Mouse (Mus musculus) forebrain, embryonic 16.5 days (tissue): ENCODE data around the gene Skap1. TPM values are rescaled to one million over a fixed set of nuclear protein-coding genes. Genes with fewer than 3 reads are reported as not detected.

Experiments used
- ATAC-seq: fragments of 200-750 bp; cut with Nextera tagmentation; 2 replicates; pipeline ENCODE4 v1.8.0; 2017; ENCODE audit warnings: mild to moderate bottlenecking, moderate library complexity
- H3K27ac ChIP-seq: fragments of 300-500 bp; sonication (generic); 2 replicates; pipeline ENCODE4 v1.5.1; 2014; ENCODE audit warnings: low read length, control low read depth
- H3K27me3 ChIP-seq: fragments of 300-500 bp; sonication (generic); replicated peaks from 2 replicates; pipeline ENCODE4 v1.6.1; 2014; ENCODE audit warnings: low read length; ENCODE audit not compliant: control insufficient read depth, insufficient read depth
- H3K36me3 ChIP-seq: fragments of 300-500 bp; sonication (generic); 2 replicates; pipeline ENCODE4 v1.6.1; 2014; ENCODE audit not compliant: control insufficient read depth, insufficient read depth
- H3K4me1 ChIP-seq: fragments of 300-500 bp; sonication (generic); replicated peaks from 2 replicates; pipeline ENCODE4 v1.6.1; 2014; ENCODE audit warnings: low read length; ENCODE audit not compliant: control insufficient read depth, insufficient read depth
- H3K4me2 ChIP-seq: fragments of 300-500 bp; sonication (generic); 2 replicates; pipeline ENCODE4 v1.6.1; 2014; ENCODE audit warnings: mild to moderate bottlenecking, low read length, control low read depth
- H3K4me3 ChIP-seq: fragments of 300-500 bp; sonication (generic); replicated peaks from 2 replicates; pipeline ENCODE4 v1.5.1; 2014; ENCODE audit warnings: mild to moderate bottlenecking, low read length, control low read depth
- H3K9ac ChIP-seq: fragments of 300-500 bp; sonication (generic); replicated peaks from 2 replicates; pipeline ENCODE4 v1.6.1; 2014; ENCODE audit warnings: low read depth, low read length, control low read depth
- H3K9me3 ChIP-seq: fragments of 300-500 bp; sonication (generic); 2 replicates; pipeline ENCODE4 v1.6.1; 2016; ENCODE audit warnings: low read length; ENCODE audit not compliant: control insufficient read depth
- WGBS: fragments of 180-500 bp; shearing (Covaris S2); extraction: QIAGEN DNeasy Blood & Tissue Kit; methylation state at CpG from one replicate; pipeline ENCODE4 v1.1.7; 2014; 5-methylcytosine and 5-hydroxymethylcytosine counted together
- polyA plus RNA-seq: library from polyadenylated mRNA; unstranded; fragments of >200 nt; fragmentation: Nextera tagmentation; extraction: Ambion mirVana; gene quantifications from 2 replicates; pipeline ENCODE4 v1.2.1, GENCODE M21; 2015

Gene Skap1
- polyA plus RNA-seq, 1 experiment from 2014 or later: 3.4 TPM

DNA sequence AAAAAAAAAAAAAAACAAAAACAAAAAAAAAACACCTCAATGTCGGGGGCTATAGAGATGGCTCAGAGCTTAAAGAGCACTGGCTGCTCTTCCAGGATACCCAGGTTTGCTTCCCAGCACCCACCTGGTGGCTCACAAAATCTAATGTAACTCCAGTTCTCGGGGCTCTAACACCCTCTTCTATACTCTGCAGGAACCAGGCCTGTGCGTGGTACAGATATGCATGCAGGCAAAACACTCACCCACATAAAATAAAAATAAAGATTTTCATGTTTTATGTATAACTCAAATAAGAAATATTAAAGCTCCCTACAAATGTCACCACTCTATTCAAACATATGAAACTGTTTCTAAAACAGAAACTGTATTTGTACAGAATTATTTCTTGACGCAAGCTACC lies 214.6 kb downstream of the Skap1 start:
- no peak for ATAC-seq
- WGBS: 89% methylated on average over 4 of the region's 4 CpGs

GRCm38 (mm10) chr11:96685381-96685780 lies 221.0 kb downstream of the Skap1 start:
- H3K27ac ChIP-seq: no peak overlapping the region
- 91% methylated on average over 2 of the region's 2 CpGs for WGBS
- H3K9ac ChIP-seq: no peak overlapping the region
- H3K4me1 ChIP-seq: no peaks in the 10 kb centered on the region
- ATAC-seq: no peak
- no peak overlapping the region for H3K4me2 ChIP-seq
- no peak overlapping the region for H3K4me3 ChIP-seq
- no peaks in the 10 kb centered on the region for H3K36me3 ChIP-seq
- H3K27me3 ChIP-seq: no peaks in the 10 kb centered on the region
- H3K9me3 ChIP-seq: no peaks in the 10 kb centered on the region

More for the DNA sequence above, 214.6 kb downstream of the Skap1 start:
- Histone ChIP-seq H3K4me2 (no peak overlapping the region), H3K9me3 (no peaks in the 10 kb centered on the region), H3K36me3 (no peaks in the 10 kb centered on the region), H3K9ac (no peak overlapping the region), H3K27ac (no peak overlapping the region), H3K4me3 (no peak overlapping the region), H3K27me3 (no peaks in the 10 kb centered on the region), H3K4me1 (no peaks in the 10 kb centered on the region)

- H3K4me1 ChIP-seq: no peaks in the 10 kb centered on the region
These were observed 222.4 kb downstream of the Skap1 start for GRCm38 (mm10) chr11:96686713-96687280.

GRCm38 (mm10) chr11:96692250-96692649 lies 227.9 kb downstream of the Skap1 start:
- H3K4me3 ChIP-seq: no peak overlapping the region

More at GRCm38 (mm10) chr11:96686713-96687280, 222.4 kb downstream of the Skap1 start:
- Histone ChIP-seq H3K27me3 (no peaks in the 10 kb centered on the region), H3K9ac (no peak overlapping the region), H3K36me3 (no peaks in the 10 kb centered on the region), H3K27ac (no peak overlapping the region), H3K9me3 (no peaks in the 10 kb centered on the region), H3K4me2 (no peak overlapping the region), H3K4me3 (no peak overlapping the region)
- ATAC-seq: no peak
- 84% methylated on average over 16 of the region's 16 CpGs for WGBS

GRCm38 (mm10) chr11:96693360-96693759 lies 229.0 kb downstream of the Skap1 start:
- WGBS: 93% methylated on average over 11 of the region's 11 CpGs
- H3K27ac ChIP-seq: no peak overlapping the region

More at GRCm38 (mm10) chr11:96692250-96692649, 227.9 kb downstream of the Skap1 start:
- no peak overlapping the region for H3K9ac ChIP-seq
- H3K9me3 ChIP-seq: no peaks in the 10 kb centered on the region
- WGBS: 84% methylated on average over 5 of the region's 5 CpGs
- H3K27me3 ChIP-seq: no peaks in the 10 kb centered on the region
- H3K4me1 ChIP-seq: peaks cover 2% of the 10 kb centered on the region; the same call in 1 of the 2 replicates
- no peaks in the 10 kb centered on the region for H3K36me3 ChIP-seq
- no peak for ATAC-seq
- H3K27ac ChIP-seq: no peak overlapping the region
- no peak overlapping the region for H3K4me2 ChIP-seq

DNA sequence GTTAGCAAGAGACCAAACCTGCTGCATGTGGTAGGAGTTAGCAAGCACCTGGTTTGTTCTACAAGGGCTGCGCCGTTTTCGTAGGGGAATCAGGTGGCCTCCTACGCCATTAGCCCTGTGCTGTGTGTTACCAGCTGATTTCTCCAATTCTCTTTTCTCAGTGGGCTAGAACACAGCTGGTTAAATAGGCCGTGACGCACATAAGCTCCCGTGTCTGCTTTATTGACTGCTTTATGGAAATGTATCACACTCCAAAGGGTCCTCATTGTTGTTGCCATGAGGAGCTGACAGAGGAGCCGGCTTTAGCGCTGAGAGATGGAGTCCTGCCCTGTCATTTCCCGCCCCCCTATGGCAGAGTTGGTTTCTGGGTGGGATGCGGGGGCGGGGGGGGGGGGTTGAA lies 230.4 kb downstream of the Skap1 start:
- H3K36me3 ChIP-seq: no peaks in the 10 kb centered on the region

More at GRCm38 (mm10) chr11:96693360-96693759, 229.0 kb downstream of the Skap1 start:
- H3K9me3 ChIP-seq: no peaks in the 10 kb centered on the region
- H3K36me3 ChIP-seq: no peaks in the 10 kb centered on the region
- peaks cover 2% of the 10 kb centered on the region; the same call in 1 of the 2 replicates for H3K4me1 ChIP-seq
- no peaks in the 10 kb centered on the region for H3K27me3 ChIP-seq
- no peak overlapping the region for H3K4me3 ChIP-seq
- ATAC-seq: no peak
- H3K4me2 ChIP-seq: no peak overlapping the region
- no peak overlapping the region for H3K9ac ChIP-seq

DNA sequence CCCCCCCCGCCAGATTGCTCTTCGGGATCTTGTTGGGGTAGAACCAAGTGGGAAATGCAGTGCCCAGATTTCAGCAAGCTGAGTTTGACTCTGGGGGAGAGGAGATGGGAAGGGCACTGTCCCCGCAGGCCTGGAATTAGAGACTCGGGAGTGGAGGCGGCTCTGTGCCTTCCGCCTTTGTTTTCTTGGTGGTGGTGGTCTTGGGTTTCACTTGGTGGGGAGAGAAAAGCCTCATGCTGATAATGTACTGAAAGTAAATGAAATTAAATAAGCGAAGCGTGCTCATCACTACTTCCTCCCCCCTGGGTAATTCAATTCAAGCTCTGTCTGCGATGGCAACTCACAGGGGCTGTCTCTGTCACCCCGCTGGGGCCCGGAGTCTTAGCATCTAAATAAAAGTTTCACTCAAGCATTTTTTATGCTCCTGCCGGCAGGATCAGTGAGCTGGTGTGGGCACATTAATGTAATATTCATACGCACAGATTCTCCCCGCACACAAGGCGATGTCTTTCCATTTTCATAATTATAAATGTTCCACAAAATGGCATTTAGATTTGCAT lies 231.9 kb downstream of the Skap1 start:
- H3K4me3 ChIP-seq: no peak overlapping the region
- H3K36me3 ChIP-seq: no peaks in the 10 kb centered on the region
- no peak for ATAC-seq
- no peak overlapping the region for H3K27ac ChIP-seq
- H3K4me1 ChIP-seq: peaks cover 2% of the 10 kb centered on the region; the same call in 1 of the 2 replicates
- H3K9me3 ChIP-seq: no peaks in the 10 kb centered on the region
- no peaks in the 10 kb centered on the region for H3K27me3 ChIP-seq
- H3K9ac ChIP-seq: no peak overlapping the region
- WGBS: 48% methylated on average over 15 of the region's 15 CpGs
- H3K4me2 ChIP-seq: no peak overlapping the region

More for the DNA sequence above, 230.4 kb downstream of the Skap1 start:
- no peak for ATAC-seq
- no peak overlapping the region for H3K9ac ChIP-seq
- no peak overlapping the region for H3K27ac ChIP-seq
- no peak overlapping the region for H3K4me2 ChIP-seq
- H3K9me3 ChIP-seq: no peaks in the 10 kb centered on the region
- peaks cover 2% of the 10 kb centered on the region; the same call in 1 of the 2 replicates for H3K4me1 ChIP-seq
- 58% methylated on average over 12 of the region's 12 CpGs for WGBS
- H3K27me3 ChIP-seq: no peaks in the 10 kb centered on the region
- no peak overlapping the region for H3K4me3 ChIP-seq

DNA sequence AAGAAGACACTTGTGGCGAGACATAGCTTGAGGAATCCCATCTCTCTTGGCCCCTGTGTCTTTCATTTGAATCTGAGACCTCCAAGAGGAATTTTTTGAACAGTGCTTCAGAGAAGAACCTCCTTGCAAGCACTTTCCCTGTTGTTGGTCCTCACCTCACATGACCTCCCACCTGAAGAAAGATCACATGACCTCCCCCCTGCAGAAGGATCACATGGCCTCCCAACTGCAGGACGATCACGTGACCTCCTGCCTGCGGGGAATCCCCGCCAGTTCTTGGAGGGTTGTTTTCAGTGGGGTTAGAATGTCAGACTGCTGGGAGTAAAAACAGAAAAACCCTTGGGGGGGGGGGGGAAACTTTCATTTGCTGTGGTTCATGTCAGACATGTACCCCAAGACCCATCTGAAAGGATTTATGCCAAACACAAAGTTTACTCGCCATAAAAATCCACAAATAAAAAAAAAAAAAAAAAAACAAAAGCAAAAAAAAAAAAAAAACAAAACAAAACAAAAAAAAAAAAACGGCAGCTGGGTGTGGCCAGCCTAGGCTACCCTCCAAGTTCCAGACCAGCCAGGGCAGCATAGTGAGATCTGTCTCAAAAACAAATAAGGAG lies 232.6 kb downstream of the Skap1 start:
- H3K9ac ChIP-seq: no peak overlapping the region
- H3K27me3 ChIP-seq: 0 out of 2 replicates have a peak, but pooled peaks cover 2% of the 10 kb centered on the region
- H3K9me3 ChIP-seq: no peaks in the 10 kb centered on the region
- no peaks in the 10 kb centered on the region for H3K36me3 ChIP-seq
- no peak overlapping the region for H3K4me3 ChIP-seq
- no peak for ATAC-seq
- no peak overlapping the region for H3K27ac ChIP-seq
- H3K4me1 ChIP-seq: peaks cover 2% of the 10 kb centered on the region; the same call in 1 of the 2 replicates
- no peak overlapping the region for H3K4me2 ChIP-seq
- WGBS: 29% methylated on average over 7 of the region's 7 CpGs

DNA sequence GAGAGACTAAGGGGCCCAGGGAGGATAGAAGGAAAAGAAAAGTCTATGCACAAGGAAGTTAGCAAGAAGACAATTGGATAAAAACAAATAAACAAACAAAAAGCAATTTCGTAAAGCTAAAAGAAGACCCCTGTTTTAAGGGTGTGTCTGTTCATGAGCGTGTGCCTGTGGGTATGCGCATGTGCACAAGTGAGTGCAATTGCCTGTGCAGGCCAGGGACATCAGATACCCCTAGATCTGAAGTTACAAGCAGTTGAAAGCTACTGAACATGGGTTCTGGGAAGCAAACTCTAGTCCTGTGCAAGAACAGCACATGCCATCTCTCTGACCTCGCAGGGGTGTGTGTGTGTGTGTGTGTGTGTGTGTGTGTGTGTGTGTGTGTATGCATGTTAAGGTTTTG lies 233.1 kb downstream of the Skap1 start:
- Histone ChIP-seq H3K4me1 (peaks cover 2% of the 10 kb centered on the region; the same call in 1 of the 2 replicates), H3K36me3 (no peaks in the 10 kb centered on the region), H3K4me2 (no peak overlapping the region), H3K27me3 (0 out of 2 replicates have a peak, but pooled peaks cover 4% of the 10 kb centered on the region), H3K4me3 (no peak overlapping the region), H3K9ac (no peak overlapping the region), H3K27ac (no peak overlapping the region), H3K9me3 (no peaks in the 10 kb centered on the region)
- 91% methylated on average over 4 of the region's 4 CpGs for WGBS
- ATAC-seq: no peak
